Comparison of ENCODE assay signal across 8 mouse cellular contexts in the genomic region with DNA sequence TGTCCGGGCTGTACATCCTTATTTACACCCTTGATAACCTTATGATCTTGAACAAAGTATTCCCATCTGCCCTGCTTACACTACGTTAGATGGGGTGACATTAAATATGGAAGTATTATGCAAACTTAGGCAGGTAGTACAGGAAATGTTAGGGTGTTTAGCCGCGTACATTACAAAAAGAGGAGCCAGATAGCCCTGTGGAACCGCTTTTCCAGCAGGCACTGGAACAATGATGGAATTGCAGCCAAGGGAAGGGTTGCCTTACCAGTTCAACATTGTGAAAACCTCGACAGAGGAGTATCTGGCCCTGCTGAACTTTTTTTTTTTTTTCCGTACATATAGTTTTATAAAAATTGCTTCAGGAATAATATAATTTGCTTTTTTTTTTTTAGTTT. TPM values are rescaled to one million over a fixed set of nuclear protein-coding genes. Genes with fewer than 3 reads are reported as not detected.
DNase-seq lines count a peak whose midpoint lies in the region; ATAC-seq and TF ChIP-seq lines count a peak whose summit lies in the region.

No protein-coding gene starts in this region.

- no peak for DNase-seq in kidney, postnatal 36 days
- no peak for DNase-seq in hindbrain, postnatal 0 days (ENCODE audit: low spot score)
- DNase-seq in frontal cortex, adult 2 months (ENCODE audit: extremely low spot score in 1 of 2, low spot score in 1 of 2): no peak
- DNase-seq in thymus, postnatal 0 days (ENCODE audit: low spot score): no peak
- DNase-seq in frontal cortex, postnatal 36 days (ENCODE audit: low spot score in 2 of 2): no peak

- WGBS in kidney, embryonic 16.5 days: 20% methylated on average over 7 of the region's 7 CpGs
- 19% methylated on average over 7 of the region's 7 CpGs for WGBS in hindbrain, postnatal 0 days
- WGBS in midbrain, embryonic 16.5 days: 23% methylated on average over 7 of the region's 7 CpGs

- no peaks in the 10 kb centered on the region for H3K9me3 ChIP-seq in kidney, embryonic 16.5 days (ENCODE audit: low read length)
- no peaks in the 10 kb centered on the region for H3K9me3 ChIP-seq in hindbrain, postnatal 0 days (ENCODE audit: low read length)
- no peaks in the 10 kb centered on the region for H3K9me3 ChIP-seq in midbrain, embryonic 16.5 days (replicated peaks; ENCODE audit: control insufficient read depth, low read length, poor library complexity, severe bottlenecking)

- no peak for TF ChIP-seq POLR2A in cortical plate, adult 2 months (IDR thresholded peaks at IDR 0.05; ENCODE audit: extremely low read depth, insufficient read depth, low read length)

- peaks cover 7% of the 10 kb centered on the region for H3K4me1 ChIP-seq in kidney, embryonic 16.5 days (ENCODE audit: insufficient read depth, low read length)
- no peaks in the 10 kb centered on the region for H3K4me1 ChIP-seq in cortical plate, adult 2 months (ENCODE audit: control insufficient read depth, insufficient read depth, low read length)
- no peaks in the 10 kb centered on the region for H3K4me1 ChIP-seq in hindbrain, postnatal 0 days (ENCODE audit: insufficient read depth, low read length)
- H3K4me1 ChIP-seq in midbrain, embryonic 16.5 days (ENCODE audit: control insufficient read depth, insufficient read depth, low read length): peaks cover 9% of the 10 kb centered on the region

- no peak for ATAC-seq in kidney, embryonic 16.5 days (ENCODE audit: low FRiP score, low TSS enrichment)
- no peak for ATAC-seq in hindbrain, postnatal 0 days
- no peak for ATAC-seq in midbrain, embryonic 16.5 days

- peak overlapping the region; percentile 77 for H3K4me3 ChIP-seq in kidney, embryonic 16.5 days (ENCODE audit: low read length)
- H3K4me3 ChIP-seq in cortical plate, adult 2 months (ENCODE audit: insufficient read depth, low read length): peak overlapping the region; percentile 91
- peak overlapping the region; percentile 88 for H3K4me3 ChIP-seq in hindbrain, postnatal 0 days (ENCODE audit: low read length)
- peak overlapping the region; percentile 92 for H3K4me3 ChIP-seq in midbrain, embryonic 16.5 days (ENCODE audit: low read depth, low read length)

- TF ChIP-seq CTCF in cortical plate, adult 2 months (IDR thresholded peaks at IDR 0.05; ENCODE audit: extremely low read depth, insufficient read depth, low read length): no peak
- TF ChIP-seq CTCF in hindbrain, postnatal 0 days (IDR thresholded peaks at IDR 0.05; ENCODE audit: low read depth): no peak

- peak overlapping the region; percentile 83 for H3K4me2 ChIP-seq in kidney, embryonic 16.5 days (replicated peaks; ENCODE audit: low read depth, low read length)
- H3K4me2 ChIP-seq in hindbrain, postnatal 0 days (ENCODE audit: low read depth, low read length): peak overlapping the region; percentile 91
- peak overlapping the region; percentile 69 for H3K4me2 ChIP-seq in midbrain, embryonic 16.5 days (ENCODE audit: low read length)

- H3K27me3 ChIP-seq in kidney, embryonic 16.5 days (ENCODE audit: insufficient read depth, low read length): no peaks in the 10 kb centered on the region
- no peaks in the 10 kb centered on the region for H3K27me3 ChIP-seq in hindbrain, postnatal 0 days (ENCODE audit: insufficient read depth, low read length)
- H3K27me3 ChIP-seq in midbrain, embryonic 16.5 days (ENCODE audit: control insufficient read depth, insufficient read depth, low read depth, low read length): no peaks in the 10 kb centered on the region

- no peak overlapping the region for H3K27ac ChIP-seq in kidney, embryonic 16.5 days (ENCODE audit: low read length)
- no peak overlapping the region for H3K27ac ChIP-seq in cortical plate, adult 2 months (ENCODE audit: insufficient read depth, low read length)
- H3K27ac ChIP-seq in hindbrain, postnatal 0 days: peak overlapping the region; percentile 89
- peak overlapping the region; percentile 84 for H3K27ac ChIP-seq in midbrain, embryonic 16.5 days (ENCODE audit: low read length)

- peak overlapping the region; percentile 78 for H3K9ac ChIP-seq in kidney, embryonic 16.5 days (replicated peaks; ENCODE audit: low read length)
- peak overlapping the region; percentile 81 for H3K9ac ChIP-seq in hindbrain, postnatal 0 days (replicated peaks; ENCODE audit: low read length)
- H3K9ac ChIP-seq in midbrain, embryonic 16.5 days (ENCODE audit: low read depth, low read length): peak overlapping the region; percentile 77

- no peaks in the 10 kb centered on the region for H3K36me3 ChIP-seq in kidney, embryonic 16.5 days (ENCODE audit: insufficient read depth, low read length)
- H3K36me3 ChIP-seq in hindbrain, postnatal 0 days (ENCODE audit: insufficient read depth, low read length): no peaks in the 10 kb centered on the region
- no peaks in the 10 kb centered on the region for H3K36me3 ChIP-seq in midbrain, embryonic 16.5 days (ENCODE audit: control insufficient read depth, insufficient read depth, low read length)

RNA-seq across cellular contexts. Expression of a gene that starts 0.7 kb away (rescaled TPM):
- polyA plus RNA-seq in kidney, embryonic 16.5 days (2015; fragmentation: Nextera tagmentation; extraction: Ambion mirVana): 27.0 and 28.6 TPM in 2 replicates
- 28.6 and 32.3 TPM in 2 replicates for polyA plus RNA-seq in cortical plate, adult 2 months (2012; rRNA removed)
- total RNA-seq in hindbrain, postnatal 0 days (2014; rRNA removed): 20.1 and 30.4 TPM in 2 replicates
- polyA plus RNA-seq in hindbrain, postnatal 0 days (2015; fragmentation: Nextera tagmentation; extraction: Ambion mirVana): 16.6 and 20.0 TPM in 2 replicates
- polyA plus RNA-seq in midbrain, embryonic 16.5 days (2015; fragmentation: Nextera tagmentation; extraction: Ambion mirVana): 26.9 and 27.5 TPM in 2 replicates
- polyA plus RNA-seq in frontal cortex, adult 2 months (2012; rRNA removed): 26.0 and 26.1 TPM in 2 replicates
- 13.9 and 16.6 TPM in 2 replicates for polyA plus RNA-seq in thymus, postnatal 0 days (2015; fragmentation: Nextera tagmentation; extraction: Ambion mirVana)

RNA-seq across cellular contexts. Expression of a gene that starts 0.7 kb away (rescaled TPM):
- 46.2 and 46.9 TPM in 2 replicates for polyA plus RNA-seq in kidney, embryonic 16.5 days (2015; fragmentation: Nextera tagmentation; extraction: Ambion mirVana)
- 56.6 and 57.4 TPM in 2 replicates for polyA plus RNA-seq in cortical plate, adult 2 months (2012; rRNA removed)
- total RNA-seq in hindbrain, postnatal 0 days (2014; rRNA removed): 39.2 and 42.8 TPM in 2 replicates
- polyA plus RNA-seq in hindbrain, postnatal 0 days (2015; fragmentation: Nextera tagmentation; extraction: Ambion mirVana): 58.9 and 59.0 TPM in 2 replicates
- 70.9 and 72.3 TPM in 2 replicates for polyA plus RNA-seq in midbrain, embryonic 16.5 days (2015; fragmentation: Nextera tagmentation; extraction: Ambion mirVana)
- 53.3 and 54.6 TPM in 2 replicates for polyA plus RNA-seq in frontal cortex, adult 2 months (2012; rRNA removed)
- polyA plus RNA-seq in thymus, postnatal 0 days (2015; fragmentation: Nextera tagmentation; extraction: Ambion mirVana): 52.8 and 53.8 TPM in 2 replicates

RNA-seq across cellular contexts. Expression of a gene that starts 37.3 kb away (rescaled TPM):
- 1.2 and 1.7 TPM in 2 replicates for polyA plus RNA-seq in kidney, embryonic 16.5 days (2015; fragmentation: Nextera tagmentation; extraction: Ambion mirVana)
- 1.9 and 2.2 TPM in 2 replicates for polyA plus RNA-seq in cortical plate, adult 2 months (2012; rRNA removed)
- not detected in 2 replicates for total RNA-seq in hindbrain, postnatal 0 days (2014; rRNA removed)
- polyA plus RNA-seq in hindbrain, postnatal 0 days (2015; fragmentation: Nextera tagmentation; extraction: Ambion mirVana): 0.34 and 0.54 TPM in 2 replicates
- polyA plus RNA-seq in midbrain, embryonic 16.5 days (2015; fragmentation: Nextera tagmentation; extraction: Ambion mirVana): 0.40 and 1.0 TPM in 2 replicates
- 1.4 and 1.5 TPM in 2 replicates for polyA plus RNA-seq in frontal cortex, adult 2 months (2012; rRNA removed)
- 0.71 TPM in 1 of 2 replicates, not detected in the other for polyA plus RNA-seq in thymus, postnatal 0 days (2015; fragmentation: Nextera tagmentation; extraction: Ambion mirVana)

RNA-seq across cellular contexts. Expression of a gene that starts 37.3 kb away (rescaled TPM):
- 33.1 and 36.7 TPM in 2 replicates for polyA plus RNA-seq in kidney, embryonic 16.5 days (2015; fragmentation: Nextera tagmentation; extraction: Ambion mirVana)
- 5.8 and 6.6 TPM in 2 replicates for polyA plus RNA-seq in cortical plate, adult 2 months (2012; rRNA removed)
- 14.8 and 17.4 TPM in 2 replicates for total RNA-seq in hindbrain, postnatal 0 days (2014; rRNA removed)
- 7.0 and 9.3 TPM in 2 replicates for polyA plus RNA-seq in hindbrain, postnatal 0 days (2015; fragmentation: Nextera tagmentation; extraction: Ambion mirVana)
- 13.8 and 15.4 TPM in 2 replicates for polyA plus RNA-seq in midbrain, embryonic 16.5 days (2015; fragmentation: Nextera tagmentation; extraction: Ambion mirVana)
- 5.3 and 8.0 TPM in 2 replicates for polyA plus RNA-seq in frontal cortex, adult 2 months (2012; rRNA removed)
- polyA plus RNA-seq in thymus, postnatal 0 days (2015; fragmentation: Nextera tagmentation; extraction: Ambion mirVana): 22.9 and 23.7 TPM in 2 replicates

Comparison
In these comparisons a context has a peak if more than half of its experiments do, and no peak if none do; other contexts are left out.
1. H3K27ac ChIP-seq: peak in hindbrain, postnatal 0 days (single experiment) and midbrain, embryonic 16.5 days (single experiment); none in kidney, embryonic 16.5 days (single experiment) and cortical plate, adult 2 months (single experiment).
2. Peak in every context shown above with its lines, with median percentiles within 50 percentile points of each other: H3K4me2 ChIP-seq, H3K4me3 ChIP-seq and H3K9ac ChIP-seq.